Mouse (Mus musculus) cortical plate, adult 2 months (tissue): ENCODE measurements around the gene Exd1. TPM values are rescaled to one million over a fixed set of nuclear protein-coding genes. Genes with fewer than 3 reads are reported as not detected.

Experiments
- H3K27ac ChIP-seq: fragments of 200-500 bp; 2 replicates; pipeline ENCODE4 v1.5.1; 2012; ENCODE audit warnings: low read length, control low read depth, inconsistent platforms; ENCODE audit not compliant: insufficient read depth
- H3K4me1 ChIP-seq: fragments of 200-500 bp; 2 replicates; pipeline ENCODE4 v1.6.1; 2011; ENCODE audit warnings: low read length; ENCODE audit not compliant: control insufficient read depth, insufficient read depth
- H3K4me3 ChIP-seq: fragments of 200-500 bp; 2 replicates; pipeline ENCODE4 v1.5.1; 2011; ENCODE audit warnings: mild to moderate bottlenecking, low read length, control low read depth; ENCODE audit not compliant: insufficient read depth
- CTCF ChIP-seq: fragments of 200-500 bp; IDR thresholded peaks from 2 replicates; pipeline ENCODE4 v1.5.1; 2011; ENCODE audit warnings: mild to moderate bottlenecking, control low read depth, low read length; ENCODE audit not compliant: insufficient read depth; ENCODE audit errors: extremely low read depth
- POLR2A ChIP-seq: fragments of 200-500 bp; IDR thresholded peaks from 2 replicates; pipeline ENCODE4 v1.6.1; 2011; ENCODE audit warnings: mild to moderate bottlenecking, low read length, control low read depth; ENCODE audit not compliant: insufficient read depth; ENCODE audit errors: extremely low read depth
- polyA plus RNA-seq: library from polyadenylated mRNA; depleted of rRNA; stranded (reverse); fragments of >200 nt; gene quantifications from 2 replicates; pipeline ENCODE4 v1.2.3, GENCODE M21; 2012; rRNA removed

The Exd1 gene
- polyA plus RNA-seq, 1 experiment = 0.75 TPM

DNA sequence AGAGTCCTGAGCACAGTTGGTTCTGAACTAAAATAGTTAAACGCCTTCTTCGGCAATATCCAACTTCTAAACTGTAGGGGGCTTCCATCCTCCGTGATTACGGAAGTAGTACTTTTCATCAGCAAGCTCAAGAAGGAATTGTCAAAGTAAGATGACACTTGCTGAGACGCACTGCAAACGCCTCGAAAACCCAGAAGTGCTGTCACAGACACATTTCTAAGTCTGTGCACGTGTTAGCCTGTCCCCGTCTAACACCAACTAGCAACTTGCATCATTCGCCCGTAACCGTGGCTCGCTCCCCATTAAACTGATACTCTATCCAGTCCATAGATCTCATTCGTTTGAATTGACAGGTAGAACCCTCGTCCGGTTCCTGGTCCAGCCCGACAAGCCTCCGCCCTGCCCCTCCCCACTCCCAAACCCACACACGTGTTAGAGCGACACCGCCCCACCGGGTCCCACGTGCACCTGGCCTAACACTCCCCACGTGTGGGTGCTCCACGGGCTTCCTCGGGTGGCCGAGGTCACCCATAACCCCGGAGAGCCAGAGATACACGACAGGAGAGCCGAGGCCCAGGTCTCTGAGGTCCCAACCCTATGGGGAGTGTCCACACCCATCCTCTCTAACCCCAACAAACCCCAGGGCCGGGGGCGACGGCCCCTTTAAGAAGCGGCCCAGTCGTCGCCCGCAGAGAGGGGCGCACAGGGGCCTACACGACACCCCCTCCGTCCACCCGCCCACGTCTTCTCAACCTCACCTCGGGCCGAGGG is 70.6 kb downstream of the Exd1 start:
- TF ChIP-seq CTCF (no peak), POLR2A (no peak)
- Histone ChIP-seq H3K27ac (peak overlapping the region; percentile 73; the same call in 1 of the 2 replicates), H3K4me1 (peaks cover 4% of the 10 kb centered on the region), H3K4me3 (peak overlapping the region; percentile 68)

DNA sequence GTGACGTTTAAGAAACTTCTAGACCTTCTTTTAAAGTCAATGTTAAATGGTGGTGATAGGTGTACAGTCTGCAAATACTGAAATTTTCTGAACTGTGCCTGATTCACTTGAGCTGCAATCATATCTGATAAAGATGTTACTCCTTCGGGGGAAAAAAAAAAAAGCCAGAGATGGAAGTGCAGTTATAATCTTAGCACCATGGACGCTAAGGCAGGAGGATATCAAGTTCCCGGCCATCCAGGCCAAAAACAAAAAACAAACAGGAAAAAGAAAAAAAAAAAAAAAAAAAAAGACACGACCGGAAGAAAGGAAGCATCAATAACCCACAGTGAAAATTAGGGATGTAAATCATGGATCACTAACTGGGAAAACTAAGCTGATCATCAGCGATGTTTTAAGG is 71.3 kb downstream of the Exd1 start:
- Histone ChIP-seq H3K4me1 (peaks cover 4% of the 10 kb centered on the region), H3K27ac (no peak overlapping the region), H3K4me3 (peak overlapping the region; percentile 68; the same call in 1 of the 2 replicates)
- TF ChIP-seq CTCF = no peak
- no peak for TF ChIP-seq POLR2A

Other genes with a start within 250 kb of the Exd1 start
- gene Dll4, start 221.8 kb downstream of the Exd1 start, polyA plus RNA-seq = 2.9 and 3.3 TPM in 2 replicates
- gene Chac1, start 196.4 kb downstream of the Exd1 start, polyA plus RNA-seq = 7.9 and 8.3 TPM in 2 replicates
- gene Ino80, start 69.9 kb downstream of the Exd1 start, polyA plus RNA-seq = 14.6 and 14.8 TPM in 2 replicates
- gene Chp1, start 70 bp upstream of the Exd1 start, polyA plus RNA-seq = 129 and 130 TPM in 2 replicates
- gene Nusap1, start 70.7 kb upstream of the Exd1 start, polyA plus RNA-seq = 0.30 and 0.61 TPM in 2 replicates
- 1.1 and 1.4 TPM in 2 replicates for gene Oip5, start 70.8 kb upstream of the Exd1 start, polyA plus RNA-seq
- 21.0 and 21.5 TPM in 2 replicates for gene Ndufaf1, start 115.2 kb upstream of the Exd1 start, polyA plus RNA-seq
- 38.5 and 39.7 TPM in 2 replicates for gene Rtf1, start 127.4 kb upstream of the Exd1 start, polyA plus RNA-seq
- 251 and 279 TPM in 2 replicates for gene Itpka, start 194.7 kb upstream of the Exd1 start, polyA plus RNA-seq
- 63.2 and 74.8 TPM in 2 replicates for gene Ltk, start 212.8 kb upstream of the Exd1 start, polyA plus RNA-seq
- 14.6 and 15.4 TPM in 2 replicates for gene Rpap1, start 239.9 kb upstream of the Exd1 start, polyA plus RNA-seq